Mouse (Mus musculus): ENCODE measurements at regions not wholly inside any gene's neighbourhood (a gene's known extent, or its start where the extent isn't known, plus 50 kb on each side); places are given as distances from the start of the nearest gene placed in this dataset.

DNA sequence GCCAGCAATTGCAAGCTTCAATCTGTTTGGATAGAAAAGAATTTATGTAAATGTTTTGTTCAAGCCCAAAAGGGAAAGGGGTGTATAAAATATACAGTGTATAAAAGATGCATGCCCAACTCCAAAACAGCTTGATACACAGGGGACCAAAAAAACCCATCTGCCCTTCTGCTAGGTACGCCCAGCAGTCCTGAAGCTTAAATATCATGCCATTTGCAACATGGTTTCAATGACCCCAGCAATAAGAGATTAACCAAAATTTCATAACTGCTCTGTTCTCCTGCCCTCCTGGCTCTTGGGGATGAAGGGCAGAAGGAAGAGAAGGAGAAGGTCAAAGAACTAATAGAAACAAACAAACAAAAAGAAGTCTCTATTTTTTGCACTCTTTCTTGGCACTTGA lies 158.4 kb downstream of the Gm11361 start:
- DNase-seq (ENCODE audit: low read depth, low spot score) = no peak

DNA sequence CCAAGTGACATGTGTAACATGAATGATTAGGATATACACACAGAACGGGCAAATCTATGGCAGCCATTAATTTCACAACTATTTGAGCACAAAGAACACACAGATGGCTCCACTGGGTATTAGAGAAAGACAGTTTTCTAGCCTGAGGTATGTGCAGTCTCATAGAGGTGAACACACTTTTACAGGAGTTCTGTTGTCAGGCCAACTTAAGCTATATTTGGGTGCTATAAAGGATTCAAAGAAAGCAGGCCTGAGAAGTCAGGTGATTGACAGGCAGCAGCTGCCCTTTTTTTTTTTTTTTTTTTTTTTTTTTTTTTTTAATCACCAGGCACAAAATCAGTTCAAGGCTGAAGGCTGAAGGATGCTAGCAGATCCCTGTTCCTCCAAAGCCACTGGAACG lies 153.0 kb downstream of the Gm11361 start:
- no peak for DNase-seq (ENCODE audit: low read depth, low spot score)

DNA sequence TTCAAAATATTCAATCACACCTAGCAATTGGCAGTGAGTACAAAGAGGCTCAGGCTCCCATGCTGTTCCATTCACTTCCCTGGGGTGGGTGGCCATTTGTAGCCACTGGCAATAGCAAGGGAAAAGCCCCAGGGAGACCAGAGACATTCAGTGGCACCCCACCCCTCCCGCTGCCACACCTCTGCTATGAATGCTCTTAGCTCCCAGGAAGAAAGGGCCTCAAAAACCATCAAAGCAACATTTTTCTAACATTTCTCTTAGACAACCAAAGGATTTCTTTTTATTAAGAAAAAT lies 152.2 kb downstream of the Gm11361 start:
- no peak for DNase-seq (ENCODE audit: low read depth, low spot score)

DNA sequence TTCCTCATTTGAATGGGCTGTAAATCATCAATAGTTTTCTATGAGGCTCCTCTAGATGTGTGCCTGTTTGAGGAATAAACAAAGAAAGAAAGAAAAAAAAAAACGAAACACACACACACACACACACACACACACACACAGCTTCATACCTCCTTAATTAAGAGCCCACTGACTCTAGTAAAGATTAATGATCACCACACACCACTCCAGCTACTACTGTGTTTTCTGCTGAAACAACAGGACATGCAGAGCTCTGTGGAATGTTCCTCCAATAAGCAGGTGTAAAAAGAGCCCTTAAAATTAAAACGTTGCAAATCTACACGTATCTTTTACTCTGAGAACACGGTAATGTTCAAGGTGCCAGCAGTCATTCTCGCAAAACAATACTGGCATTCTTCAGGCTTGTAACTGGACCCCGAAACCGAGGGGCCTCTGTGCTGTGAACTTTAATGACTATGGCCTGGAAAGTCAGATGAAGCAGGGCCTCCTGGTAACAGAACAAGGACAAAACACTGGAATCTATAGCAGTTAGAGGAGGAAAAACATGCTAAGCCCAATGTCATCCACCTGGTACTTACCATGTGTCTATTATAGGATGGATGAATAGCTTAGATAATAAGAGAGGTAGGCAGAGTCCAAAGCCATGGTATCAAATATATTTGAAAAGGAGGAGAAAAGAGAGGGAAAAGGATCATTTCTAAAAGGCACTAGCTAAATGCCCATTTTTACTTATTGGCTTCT lies 151.7 kb downstream of the Gm11361 start:
- DNase-seq (ENCODE audit: low read depth, low spot score) = no peak

DNA sequence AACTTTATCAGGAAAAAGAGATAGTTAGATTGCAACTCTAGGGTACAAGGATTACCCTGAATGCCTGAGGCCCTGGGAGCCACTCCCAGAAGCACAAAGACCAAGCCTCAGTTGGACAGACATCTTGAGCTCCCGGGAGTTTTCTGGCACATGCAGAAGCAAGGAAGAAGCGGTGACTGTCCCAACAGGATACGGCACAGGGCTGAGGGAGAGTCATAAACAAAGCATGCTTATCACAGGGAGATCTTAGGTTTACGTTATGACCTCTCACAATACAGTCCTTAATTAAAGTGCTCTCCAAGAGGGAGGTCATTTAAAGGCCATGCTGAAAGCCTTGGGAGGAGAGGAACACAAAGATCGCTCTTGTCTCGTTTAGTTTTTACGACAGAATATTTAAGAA lies 143.1 kb downstream of the Gm11361 start:
- no peak for DNase-seq (ENCODE audit: low read depth, low spot score)

Data from mesoderm, embryonic 11.5 days (tissue).